Mouse (Mus musculus) T-cell, adult 2 months (primary cell): ENCODE results near the gene Ccdc142.

ENCODE experiments used
- DNase-seq: peaks from one replicate; pipeline ENCODE4 v3.0.0; 2022; ENCODE audit warnings: low spot score

The Ccdc142 gene

GRCm38 (mm10) chr6:83141636-83142035 is 40.2 kb downstream of the Ccdc142 start:
- no peak for DNase-seq

GRCm38 (mm10) chr6:83142211-83142731 is 40.9 kb downstream of the Ccdc142 start:
- no peak for DNase-seq

- no peak for DNase-seq
Observed at GRCm38 (mm10) chr6:83142886-83143285, 41.5 kb downstream of the Ccdc142 start.

GRCm38 (mm10) chr6:83145209-83145608 is 43.8 kb downstream of the Ccdc142 start:
- DNase-seq: no peak

- no peak for DNase-seq
Observed at GRCm38 (mm10) chr6:83145805-83146204, 44.4 kb downstream of the Ccdc142 start.

- DNase-seq: no peak
Observed at GRCm38 (mm10) chr6:83147280-83147679, 45.9 kb downstream of the Ccdc142 start.

- DNase-seq: no peak
Observed at GRCm38 (mm10) chr6:83151721-83152120, 50.3 kb downstream of the Ccdc142 start.

GRCm38 (mm10) chr6:83153038-83153437 is 51.6 kb downstream of the Ccdc142 start:
- no peak for DNase-seq

GRCm38 (mm10) chr6:83153485-83153884 is 52.1 kb downstream of the Ccdc142 start:
- no peak for DNase-seq

- no peak for DNase-seq
Observed at GRCm38 (mm10) chr6:83155552-83156238, 54.3 kb downstream of the Ccdc142 start.

- peak; percentile 39 for DNase-seq
Observed at GRCm38 (mm10) chr6:83156259-83156684, 54.9 kb downstream of the Ccdc142 start, which contains the start of the genes Wdr54 and 1700003E16Rik. Gene Wdr54, minus strand, starts transcription at chr6:83156397. Gene 1700003E16Rik, plus strand, starts transcription at chr6:83156404.
